Mouse (Mus musculus): ENCODE data around the gene Efl1. TPM values are rescaled to one million over a fixed set of nuclear protein-coding genes. Genes with fewer than 3 reads are reported as not detected.
A peak's percentile ranks its signal among the peaks of the same experiment; 100 is the strongest.

The Efl1 gene
- polyA plus RNA-seq, 2 experiments = 10.2 to 27.6 TPM

DNA sequence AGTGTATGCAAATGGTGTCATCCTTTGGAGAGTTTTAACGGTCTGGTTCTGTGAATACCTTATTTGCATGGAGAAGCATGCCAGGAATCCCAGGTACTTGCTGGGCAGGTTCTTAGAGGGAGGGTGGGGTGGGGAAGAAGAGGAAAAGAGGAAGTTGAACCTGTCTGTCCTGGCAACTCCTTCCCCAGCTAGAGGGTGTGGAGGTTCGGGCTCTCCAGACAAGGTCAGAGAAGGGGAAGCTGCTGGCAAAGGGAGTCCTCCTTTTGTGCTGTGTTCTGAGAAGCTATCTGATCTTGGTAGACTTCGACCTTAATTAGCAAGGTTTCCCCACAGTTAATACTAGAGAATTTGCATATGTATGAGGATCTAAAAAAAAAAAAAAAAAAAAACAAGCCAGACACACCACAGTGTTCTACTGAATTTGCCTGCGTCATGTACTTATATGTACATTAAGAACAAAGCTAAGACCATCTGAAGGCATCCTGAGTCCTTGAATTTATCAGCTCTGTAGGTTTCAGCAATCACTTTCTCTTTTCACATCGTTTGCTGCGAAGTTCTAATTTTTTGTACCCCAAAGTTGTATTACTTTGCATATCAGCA, 137.0 kb downstream of the Efl1 start:
- Histone ChIP-seq H3K9ac (ENCODE audit: low read depth, low read length, severe bottlenecking) (no peak overlapping the region), H3K4me2 (replicated peaks; ENCODE audit: low read depth, low read length, severe bottlenecking) (no peak overlapping the region), H3K9me3 (ENCODE audit: control insufficient read depth, low read length) (no peaks in the 10 kb centered on the region), H3K4me3 (replicated peaks; ENCODE audit: low read length) (no peak overlapping the region), H3K36me3 (ENCODE audit: control insufficient read depth, insufficient read depth, low read length) (no peaks in the 10 kb centered on the region), H3K27me3 (ENCODE audit: control insufficient read depth, insufficient read depth, low read length) (no peaks in the 10 kb centered on the region), H3K4me1 (ENCODE audit: control insufficient read depth, insufficient read depth, low read length) (no peaks in the 10 kb centered on the region), H3K27ac (replicated peaks; ENCODE audit: low read depth, low read length) (no peak overlapping the region)
- TF ChIP-seq POLR2A (IDR thresholded peaks at IDR 0.05; ENCODE audit: borderline replicate concordance, extremely low read depth, insufficient read depth, insufficient read length) = no peak
- 69% methylated on average over 6 of the region's 6 CpGs for WGBS
- ATAC-seq (ENCODE audit: low FRiP score, low read depth) (no peak), DNase-seq (ENCODE audit: low spot score) (no peak)

- no peaks in the 10 kb centered on the region for H3K36me3 ChIP-seq (ENCODE audit: control insufficient read depth, insufficient read depth, low read length)
- DNase-seq (ENCODE audit: low spot score) = peak; percentile 18
- H3K4me1 ChIP-seq (ENCODE audit: control insufficient read depth, insufficient read depth, low read length) = 0 out of 2 replicates have a peak, but pooled peaks cover under 1% of the 10 kb centered on the region
- H3K27me3 ChIP-seq (ENCODE audit: control insufficient read depth, insufficient read depth, low read length) = no peaks in the 10 kb centered on the region
- H3K9ac ChIP-seq (ENCODE audit: low read depth, low read length, severe bottlenecking) = no peak overlapping the region
- TF ChIP-seq POLR2A (IDR thresholded peaks at IDR 0.05; ENCODE audit: borderline replicate concordance, extremely low read depth, insufficient read depth, insufficient read length) = no peak
- WGBS = 77% methylated on average over 2 of the region's 2 CpGs
- ATAC-seq (ENCODE audit: low FRiP score, low read depth) = no peak
- no peak overlapping the region for H3K4me2 ChIP-seq (replicated peaks; ENCODE audit: low read depth, low read length, severe bottlenecking)
- H3K4me3 ChIP-seq (replicated peaks; ENCODE audit: low read length) = no peak overlapping the region
- H3K9me3 ChIP-seq (ENCODE audit: control insufficient read depth, low read length) = no peaks in the 10 kb centered on the region
- no peak overlapping the region for H3K27ac ChIP-seq (replicated peaks; ENCODE audit: low read depth, low read length)
These were observed 137.7 kb downstream of the Efl1 start for GRCm38 (mm10) chr7:82785970-82786647.

DNA sequence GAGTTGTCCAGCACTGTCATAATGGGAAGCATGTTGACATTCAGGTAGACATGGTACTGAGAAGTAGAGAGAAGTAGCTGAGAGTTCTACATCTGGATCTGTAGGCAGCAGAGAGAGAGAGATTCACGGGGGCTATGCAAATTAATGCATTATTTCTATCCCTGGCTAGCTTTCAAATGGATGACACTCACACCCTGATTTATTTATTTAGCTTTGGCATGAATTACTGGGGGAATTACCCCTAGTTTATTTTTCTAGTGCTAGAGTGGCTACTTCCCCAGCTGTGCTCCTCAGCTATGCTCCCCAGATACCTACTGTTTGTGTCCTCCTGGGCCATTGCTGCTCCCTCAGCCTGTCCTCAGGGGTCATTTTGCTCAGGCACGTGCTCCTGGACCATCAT, 144.2 kb downstream of the Efl1 start:
- TF ChIP-seq POLR2A (IDR thresholded peaks at IDR 0.05; ENCODE audit: borderline replicate concordance, extremely low read depth, insufficient read depth, insufficient read length) = no peak
- DNase-seq (ENCODE audit: low spot score) = no peak

DNA sequence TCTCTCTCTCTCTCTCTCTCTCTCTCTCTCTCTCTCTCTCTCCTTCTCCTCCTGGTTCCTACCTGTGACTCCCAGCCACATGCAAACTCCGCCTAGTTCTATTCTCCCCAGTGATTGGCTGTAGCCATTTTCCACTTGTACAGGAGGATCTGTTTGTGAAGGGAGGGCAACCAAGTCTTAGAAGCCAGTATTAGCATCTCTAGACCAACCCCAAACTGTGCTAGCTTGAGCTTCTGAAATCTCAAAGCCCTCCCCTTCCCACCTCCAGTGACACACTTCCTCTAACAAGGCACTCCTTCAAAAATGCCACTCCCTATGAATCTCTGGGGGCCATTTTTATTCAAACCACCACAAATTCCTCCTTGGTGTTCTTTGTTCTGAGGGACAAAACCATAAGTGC, 144.7 kb downstream of the Efl1 start:
- no peak for TF ChIP-seq POLR2A (IDR thresholded peaks at IDR 0.05; ENCODE audit: borderline replicate concordance, extremely low read depth, insufficient read depth, insufficient read length)

More for the DNA sequence above, 144.2 kb downstream of the Efl1 start:
- 45% methylated on average over 2 of the region's 2 CpGs for WGBS
- Histone ChIP-seq H3K9me3 (ENCODE audit: control insufficient read depth, low read length) (no peaks in the 10 kb centered on the region), H3K4me1 (ENCODE audit: control insufficient read depth, insufficient read depth, low read length) (0 out of 2 replicates have a peak, but pooled peaks cover 7% of the 10 kb centered on the region), H3K27me3 (ENCODE audit: control insufficient read depth, insufficient read depth, low read length) (no peaks in the 10 kb centered on the region), H3K4me3 (replicated peaks; ENCODE audit: low read length) (no peak overlapping the region), H3K9ac (ENCODE audit: low read depth, low read length, severe bottlenecking) (no peak overlapping the region), H3K27ac (replicated peaks; ENCODE audit: low read depth, low read length) (no peak overlapping the region), H3K36me3 (ENCODE audit: control insufficient read depth, insufficient read depth, low read length) (no peaks in the 10 kb centered on the region), H3K4me2 (replicated peaks; ENCODE audit: low read depth, low read length, severe bottlenecking) (no peak overlapping the region)
- no peak for ATAC-seq (ENCODE audit: low FRiP score, low read depth)

DNA sequence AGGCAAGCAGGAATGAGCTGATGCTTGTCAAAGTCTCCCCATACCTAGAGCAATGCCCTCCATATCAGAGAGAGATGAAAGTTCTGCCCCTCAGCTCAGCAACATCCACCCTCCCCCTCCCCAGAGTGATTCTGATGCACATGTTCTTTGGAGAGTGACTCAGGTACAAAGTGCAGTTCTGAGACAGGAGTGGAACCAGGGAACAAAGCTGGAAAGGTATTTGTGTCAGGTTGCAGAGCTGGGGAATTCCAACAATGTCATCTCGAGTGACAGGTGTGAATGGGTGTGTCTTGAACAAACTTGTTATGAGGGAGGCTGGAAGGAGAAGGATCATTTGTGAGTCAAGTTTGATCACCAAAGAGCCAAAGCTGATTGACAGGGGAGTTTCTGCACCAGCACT, 146.1 kb downstream of the Efl1 start:
- 27% methylated on average over 1 of the region's 1 CpGs for WGBS
- H3K27ac ChIP-seq (replicated peaks; ENCODE audit: low read depth, low read length) = no peak overlapping the region
- no peak overlapping the region for H3K4me2 ChIP-seq (replicated peaks; ENCODE audit: low read depth, low read length, severe bottlenecking)
- H3K4me1 ChIP-seq (ENCODE audit: control insufficient read depth, insufficient read depth, low read length) = 0 out of 2 replicates have a peak, but pooled peaks cover 7% of the 10 kb centered on the region
- ATAC-seq (ENCODE audit: low FRiP score, low read depth) (no peak), DNase-seq (ENCODE audit: low spot score) (no peak)
- TF ChIP-seq POLR2A (IDR thresholded peaks at IDR 0.05; ENCODE audit: borderline replicate concordance, extremely low read depth, insufficient read depth, insufficient read length) = no peak
- no peak overlapping the region for H3K4me3 ChIP-seq (replicated peaks; ENCODE audit: low read length)
- H3K27me3 ChIP-seq (ENCODE audit: control insufficient read depth, insufficient read depth, low read length) = no peaks in the 10 kb centered on the region
- no peak overlapping the region for H3K9ac ChIP-seq (ENCODE audit: low read depth, low read length, severe bottlenecking)
- no peaks in the 10 kb centered on the region for H3K9me3 ChIP-seq (ENCODE audit: control insufficient read depth, low read length)
- no peaks in the 10 kb centered on the region for H3K36me3 ChIP-seq (ENCODE audit: control insufficient read depth, insufficient read depth, low read length)

More for the DNA sequence above, 144.7 kb downstream of the Efl1 start:
- H3K4me2 ChIP-seq (replicated peaks; ENCODE audit: low read depth, low read length, severe bottlenecking) = no peak overlapping the region
- H3K9me3 ChIP-seq (ENCODE audit: control insufficient read depth, low read length) = no peaks in the 10 kb centered on the region
- no peak overlapping the region for H3K9ac ChIP-seq (ENCODE audit: low read depth, low read length, severe bottlenecking)
- DNase-seq (ENCODE audit: low spot score) (no peak), ATAC-seq (ENCODE audit: low FRiP score, low read depth) (no peak)
- H3K4me3 ChIP-seq (replicated peaks; ENCODE audit: low read length) = no peak overlapping the region
- no peaks in the 10 kb centered on the region for H3K27me3 ChIP-seq (ENCODE audit: control insufficient read depth, insufficient read depth, low read length)
- H3K36me3 ChIP-seq (ENCODE audit: control insufficient read depth, insufficient read depth, low read length) = no peaks in the 10 kb centered on the region
- no peak overlapping the region for H3K27ac ChIP-seq (replicated peaks; ENCODE audit: low read depth, low read length)
- H3K4me1 ChIP-seq (ENCODE audit: control insufficient read depth, insufficient read depth, low read length) = 0 out of 2 replicates have a peak, but pooled peaks cover 7% of the 10 kb centered on the region
- WGBS = 83% methylated on average over 1 of the region's 1 CpGs

Data from limb, embryonic 14.5 days (tissue).